Mouse (Mus musculus) heart, postnatal 10 days (tissue): ENCODE results near the gene Gm11077. TPM values are rescaled to one million over a fixed set of nuclear protein-coding genes. Genes with fewer than 3 reads are reported as not detected.

Experiments
- DNase-seq, 2 experiments: peaks; one replicate each; pipeline ENCODE4 v3.0.0; 2021
- intact Hi-C: fragments of 180-260 bp; cut with DNase I; formaldehyde crosslinking; loops from one replicate; pipeline ENCODE4 v1.15.1; 2025
- total RNA-seq, 2 experiments: library from RNA; stranded (reverse); gene quantifications; 2 replicates each; pipeline ENCODE4 v1.2.3; 2021

Gm11077 gene
- not detected for total RNA-seq

DNA sequence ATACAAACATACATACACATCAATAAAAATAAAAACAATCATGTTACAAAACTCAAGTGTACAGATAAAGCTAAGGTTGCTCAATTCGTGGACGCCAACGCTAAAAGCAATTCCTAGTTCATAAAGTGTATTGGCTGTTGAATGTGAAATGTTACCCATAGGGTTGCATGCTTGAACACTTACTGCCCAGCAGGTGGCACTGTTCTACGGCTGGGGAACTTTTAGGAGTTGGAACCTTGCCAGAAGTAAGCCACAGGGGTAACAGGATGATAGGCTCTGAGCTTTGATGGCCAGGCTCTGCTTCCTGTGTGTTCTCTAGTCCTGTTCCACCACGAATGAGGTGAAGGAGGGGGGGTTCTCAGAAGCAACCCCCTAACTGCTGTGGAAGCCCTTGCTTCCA, at the start of gene Gm11077:
Gm11077 (plus strand) TSS at position 13 of the 400 bp plus-strand sequence.
- intact Hi-C loops: no loop called here
- no peak for DNase-seq

DNA sequence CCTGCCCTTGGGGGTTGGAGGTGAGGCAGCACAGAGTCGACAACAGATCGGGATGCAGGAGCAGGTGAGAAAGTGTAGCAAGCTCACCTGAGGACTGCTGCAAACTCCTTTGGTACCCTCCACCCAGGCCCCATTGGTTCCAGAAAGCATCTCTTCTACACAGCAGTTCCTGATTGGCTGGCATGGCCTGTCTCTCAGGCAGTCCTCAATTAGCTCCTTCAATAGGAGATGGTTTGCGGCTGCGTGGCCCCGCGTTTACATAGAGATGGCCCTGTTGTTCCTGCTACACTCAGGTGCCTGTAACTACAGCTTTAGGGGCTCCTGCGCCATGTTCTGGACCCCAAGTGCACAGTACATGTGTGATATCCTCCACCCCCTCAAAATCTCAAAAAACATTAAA, 48.4 kb upstream of the Gm11077 start:
- DNase-seq: no peak
- intact Hi-C loops: no loop called here

GRCm38 (mm10) chr6:140682829-140683228, 46.3 kb upstream of the Gm11077 start:
- no peak for DNase-seq
- intact Hi-C loops: no loop called here

- no peak for DNase-seq
- intact Hi-C loops: no loop called here
These were observed 44.7 kb upstream of the Gm11077 start for GRCm38 (mm10) chr6:140684403-140684802.

DNA sequence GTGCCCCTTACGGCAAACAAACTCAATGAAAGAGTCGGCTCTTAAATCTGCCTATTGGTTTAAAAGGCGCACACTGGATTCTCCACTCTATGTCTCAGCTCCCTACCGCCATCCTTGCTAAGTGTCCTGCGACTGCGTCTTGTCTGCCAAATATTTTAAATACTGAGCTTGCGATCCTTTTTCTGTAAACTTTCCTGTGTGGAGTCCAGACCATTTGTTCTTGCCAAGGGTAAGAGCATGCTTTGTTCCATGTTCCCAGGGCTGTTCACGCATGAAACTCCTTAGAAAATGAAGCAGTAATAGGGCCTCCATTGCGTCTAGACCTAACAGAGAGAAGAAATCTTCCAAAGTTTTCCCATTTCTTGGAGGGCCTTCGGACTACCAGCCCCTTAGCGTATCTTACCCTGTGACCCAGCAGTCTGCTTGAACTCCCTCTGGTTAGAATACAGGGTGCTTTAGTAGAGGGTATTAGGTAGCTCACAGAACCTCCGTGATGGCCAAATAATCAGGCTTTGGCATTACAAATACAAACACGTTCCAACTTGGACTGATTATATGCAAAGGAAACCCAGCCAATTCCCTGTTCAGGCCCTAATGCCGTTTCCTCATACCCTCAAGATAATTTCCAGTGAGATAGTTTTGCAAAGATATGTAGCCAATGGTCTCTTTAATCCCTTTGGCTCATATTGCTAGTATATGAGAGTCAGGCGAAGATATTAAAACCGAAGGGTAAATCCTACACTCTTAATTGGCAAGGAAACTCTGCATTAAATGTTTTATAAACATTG, 39.3 kb upstream of the Gm11077 start:
- intact Hi-C loops: no loop called here
- peak in 1 of 2 experiments; percentile 33 for DNase-seq

- DNase-seq: no peak
- intact Hi-C loops: no loop called here
These were observed 36.9 kb upstream of the Gm11077 start for GRCm38 (mm10) chr6:140692160-140692559.

DNA sequence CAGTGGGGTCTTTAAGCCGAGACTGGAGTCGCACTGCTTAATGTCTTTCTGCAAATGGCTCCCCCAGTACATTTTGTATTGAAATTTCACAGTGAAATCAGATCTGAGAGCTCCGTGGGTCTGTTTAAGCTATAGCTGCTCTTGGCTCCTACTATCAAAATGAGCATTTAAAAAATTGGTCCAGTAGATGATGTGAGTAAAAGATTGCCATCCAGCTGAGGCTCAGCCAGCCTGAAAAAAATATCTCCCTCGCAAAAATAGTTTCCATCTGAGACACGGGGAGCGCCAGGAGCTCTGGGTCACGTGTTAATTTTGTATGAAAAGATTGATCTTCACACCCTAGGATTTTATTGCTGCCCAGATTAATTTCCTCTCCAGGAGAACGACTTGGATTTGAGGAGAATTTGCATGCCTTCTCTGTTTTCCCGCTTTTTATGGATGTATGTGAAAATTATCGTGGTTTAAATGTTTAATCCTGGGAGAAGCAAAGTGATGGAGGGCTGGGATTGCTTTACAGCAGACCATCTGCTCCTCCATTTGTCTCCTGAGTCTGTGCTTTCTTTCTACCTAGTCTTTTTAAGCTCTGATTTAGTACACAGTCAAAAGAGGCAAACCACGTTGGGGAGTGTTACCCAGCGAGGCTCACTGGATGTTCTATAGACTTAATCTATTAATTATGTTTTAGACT, 32.7 kb upstream of the Gm11077 start:
- no peak for DNase-seq
- intact Hi-C loops: no loop called here

DNA sequence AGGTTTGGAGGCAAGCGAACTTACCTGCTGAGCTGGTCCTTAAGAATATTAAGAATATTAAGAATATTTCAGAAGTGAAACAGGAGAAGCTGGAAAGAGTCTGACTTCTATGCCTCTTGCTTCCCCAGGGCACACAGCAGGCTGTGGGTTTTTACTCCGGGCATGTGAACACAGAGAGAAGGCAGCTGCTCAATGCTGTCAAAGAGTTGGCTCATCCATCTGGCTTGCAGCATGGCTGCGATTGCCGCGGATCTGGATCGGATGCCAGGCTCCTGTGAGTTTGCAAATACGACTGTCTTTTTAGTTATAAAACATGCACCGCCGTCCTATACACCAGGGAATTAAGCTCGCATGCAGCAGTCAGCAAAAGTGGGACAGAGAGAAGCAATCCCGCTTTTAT, 31.1 kb upstream of the Gm11077 start:
- intact Hi-C loops: no loop called here
- no peak for DNase-seq

DNA sequence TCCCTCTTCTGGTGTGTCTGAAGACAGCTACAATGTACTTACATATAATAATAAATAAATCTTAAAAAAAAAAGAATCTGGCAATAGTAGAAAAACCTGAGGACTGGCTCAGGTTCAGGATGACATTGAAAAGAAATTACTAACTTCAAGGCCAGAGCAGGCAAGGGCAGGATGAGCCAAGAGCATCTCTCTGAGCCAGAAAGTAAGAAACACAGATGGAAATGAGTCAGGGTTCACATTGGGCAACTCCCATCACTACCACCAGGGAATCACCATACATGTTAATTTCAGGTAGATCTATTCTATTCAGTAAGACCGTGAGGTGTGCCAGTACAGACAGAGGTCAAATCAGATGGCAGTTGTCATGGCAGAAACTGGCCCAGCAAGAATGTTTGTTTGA, 30.5 kb upstream of the Gm11077 start:
- no peak for DNase-seq
- intact Hi-C loops: no loop called here

DNA sequence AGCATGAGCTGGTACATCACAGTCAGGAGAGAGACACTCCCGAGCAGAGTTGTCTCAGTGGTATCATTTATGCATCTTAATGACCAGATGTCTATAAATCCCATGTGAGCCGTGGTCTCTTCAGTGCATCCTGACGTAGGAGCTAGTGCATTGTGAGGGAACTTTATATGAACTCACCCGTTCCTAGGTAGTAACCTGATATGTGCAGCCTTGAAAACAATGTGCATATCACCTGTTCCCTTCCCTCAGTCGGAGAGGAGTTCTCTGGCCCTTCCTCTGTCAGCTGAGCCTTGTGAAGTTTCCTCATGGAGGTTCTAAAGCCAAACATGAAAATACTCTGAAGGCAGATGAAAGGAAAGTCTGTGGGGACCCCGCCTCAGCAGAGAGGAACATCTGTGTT, 27.8 kb upstream of the Gm11077 start:
- no peak for DNase-seq
- intact Hi-C loops: no loop called here

GRCm38 (mm10) chr6:140705132-140705531, 24.0 kb upstream of the Gm11077 start:
- intact Hi-C loops: no loop called here
- DNase-seq: no peak

DNA sequence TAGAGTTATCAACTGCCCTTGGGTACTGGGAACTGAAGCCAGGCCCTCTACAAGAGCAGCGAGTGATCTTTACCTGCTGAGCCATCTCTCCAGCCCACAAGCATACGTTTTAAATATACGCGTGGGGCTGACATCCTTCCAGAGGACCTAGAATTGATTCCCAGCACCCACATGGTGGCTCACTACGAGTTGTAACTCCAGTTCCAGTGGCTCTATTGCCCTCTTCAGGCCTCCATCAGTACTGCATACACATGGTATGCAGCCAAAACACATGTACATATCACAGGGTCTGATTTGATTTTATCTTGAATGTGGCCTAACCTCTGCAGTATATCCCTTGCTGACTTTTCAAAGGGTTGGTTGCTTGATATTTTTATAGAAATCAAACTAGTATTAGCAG, 23.0 kb upstream of the Gm11077 start:
- no peak for DNase-seq
- intact Hi-C loops: no loop called here

GRCm38 (mm10) chr6:140708059-140708458, 21.0 kb upstream of the Gm11077 start:
- no peak for DNase-seq
- intact Hi-C loops: no loop called here

- no peak for DNase-seq
- intact Hi-C loops: loop anchor here (5.0 kb wide), 2 partner anchors 127 to 227 kb away; no protein-coding TSS in a partner anchor
These were observed 19.5 kb upstream of the Gm11077 start for GRCm38 (mm10) chr6:140709415-140710107.

DNA sequence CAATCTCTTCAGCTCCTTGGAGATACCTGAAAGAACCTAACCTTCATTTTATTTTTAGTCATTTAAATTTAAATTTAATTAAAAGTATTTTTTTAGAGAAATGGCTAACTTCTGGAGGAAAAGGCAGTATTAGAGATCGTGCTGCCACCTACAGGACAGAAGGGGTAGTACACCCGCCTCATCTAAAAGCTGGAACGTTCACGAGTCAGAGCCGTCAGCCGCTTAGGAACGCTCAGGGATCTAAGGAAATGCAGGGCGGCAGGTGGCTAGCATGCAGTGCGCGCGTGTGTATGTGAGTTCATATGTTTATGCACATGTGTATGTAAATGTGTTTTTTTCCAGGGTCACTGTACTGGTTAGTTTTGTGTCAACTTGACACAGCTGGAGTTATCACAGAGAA, 16.3 kb upstream of the Gm11077 start:
- intact Hi-C loops: loop anchor here (2.0 to 5.0 kb wide), 3 partner anchors 68 to 230 kb away; no protein-coding TSS in a partner anchor
- peak; percentile 70 to 81 for DNase-seq

DNA sequence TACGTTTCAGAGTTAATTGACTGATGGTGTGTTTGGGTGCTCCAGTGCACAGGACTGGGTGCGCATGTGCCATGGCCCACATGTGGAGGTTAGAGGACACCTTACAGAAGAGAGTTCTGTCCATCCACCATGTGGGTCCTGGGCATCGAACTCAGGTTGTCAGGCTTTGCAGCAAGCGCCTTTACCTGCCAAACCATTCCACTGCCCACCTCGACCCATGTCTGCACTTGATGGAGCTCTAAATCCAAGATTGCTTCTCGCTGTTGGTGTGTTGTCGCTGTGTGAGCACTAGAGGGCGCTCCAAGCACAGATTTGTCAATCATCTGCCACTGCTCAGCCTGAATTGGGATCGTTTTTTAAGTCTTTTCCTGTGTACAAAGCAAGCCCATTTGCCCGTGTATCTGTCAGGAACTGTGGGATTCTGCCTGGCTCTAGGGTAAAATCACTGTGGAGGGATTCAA, 14.1 kb upstream of the Gm11077 start:
- intact Hi-C loops: loop anchor here (1.0 to 5.0 kb wide), 7 partner anchors 47 to 1082 kb away; no protein-coding TSS in a partner anchor
- peak; percentile 80 to 89 for DNase-seq

DNA sequence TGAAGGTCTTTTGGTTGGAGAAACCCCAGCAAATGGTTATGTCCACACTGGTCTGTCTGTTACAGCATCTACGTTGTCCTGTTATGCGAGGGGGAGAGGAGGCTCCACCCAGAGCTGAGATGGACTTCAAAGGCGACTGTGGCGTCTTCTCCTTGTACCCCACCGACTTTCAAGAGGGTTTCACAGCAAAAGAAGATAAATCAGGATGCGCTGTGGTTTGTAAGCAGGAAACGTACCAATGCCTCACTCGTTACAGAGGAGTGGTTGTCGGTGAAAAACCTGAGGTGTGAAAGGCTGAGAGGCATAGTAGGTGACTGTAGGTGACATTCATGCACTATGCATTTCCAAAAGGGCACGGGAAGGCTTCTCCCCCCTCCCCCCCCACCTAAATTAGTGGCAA, 7.0 kb upstream of the Gm11077 start:
- no peak for DNase-seq
- intact Hi-C loops: no loop called here

DNA sequence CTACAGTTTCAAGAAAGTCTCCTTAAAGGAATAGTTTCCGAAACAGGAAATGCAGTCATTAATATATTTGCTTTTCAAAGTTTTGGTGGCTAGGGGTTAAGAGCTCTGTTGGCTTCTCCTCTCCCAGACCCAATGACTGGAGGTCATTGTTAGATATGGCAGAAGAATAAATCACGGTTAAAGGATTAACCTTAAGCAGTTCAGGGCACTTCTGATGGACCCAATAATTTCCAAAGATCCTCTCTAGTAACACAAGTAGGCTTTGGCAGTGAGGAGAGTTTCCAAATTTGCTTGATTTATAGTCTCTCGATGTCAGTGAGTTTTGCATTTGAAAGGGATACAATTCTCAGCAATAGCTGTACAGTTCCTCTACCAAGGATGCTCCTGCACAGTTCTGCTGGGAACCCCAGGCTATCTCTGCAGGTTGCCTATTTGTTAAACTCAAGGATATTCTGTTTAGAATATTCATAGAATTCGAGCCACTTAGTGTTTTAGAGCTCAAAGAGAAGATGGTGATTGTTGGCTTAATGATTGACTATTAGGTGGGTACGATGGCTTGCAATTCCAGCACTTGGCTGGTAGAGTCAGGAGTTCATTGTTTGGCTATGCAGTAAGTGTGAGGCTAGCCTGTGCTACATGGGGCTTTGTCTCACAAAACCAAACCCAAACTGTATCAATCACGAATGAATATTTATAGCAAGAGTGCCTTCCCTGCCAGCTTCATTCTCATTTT, 1.8 kb downstream of the Gm11077 start:
- DNase-seq: no peak
- intact Hi-C loops: no loop called here

DNA sequence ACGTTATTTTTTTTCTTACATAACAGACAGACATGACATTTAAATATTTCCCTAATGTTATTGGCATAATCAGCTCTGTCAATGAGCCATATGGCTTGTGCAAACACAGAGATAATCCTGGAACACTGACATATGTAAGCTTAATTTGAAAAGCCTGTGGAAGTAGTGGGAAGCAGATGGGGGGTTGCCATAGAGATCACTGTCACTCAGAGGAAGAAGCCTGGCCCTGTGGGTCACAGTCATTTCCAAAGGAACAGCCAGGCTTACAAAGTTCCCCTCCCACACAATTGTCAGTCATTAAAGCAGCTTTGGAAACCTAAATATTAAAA, 2.3 kb downstream of the Gm11077 start:
- intact Hi-C loops: no loop called here
- DNase-seq: no peak

- intact Hi-C loops: no loop called here
These were observed 4.0 kb downstream of the Gm11077 start for GRCm38 (mm10) chr6:140732971-140733640.

More at GRCm38 (mm10) chr6:140732971-140733640, 4.0 kb downstream of the Gm11077 start:
- no peak for DNase-seq
